Mouse (Mus musculus) urinary bladder, postnatal 14 days (tissue): ENCODE results near the gene Gm49721.
A peak's percentile ranks its signal among the peaks of the same experiment; 100 is the strongest.
"Not testable (repeated sequence)": the region's sequence is repeated elsewhere in the genome, so short reads cannot be mapped to it uniquely, and the experiment has no call there.

Experiments
- DNase-seq: peaks from one replicate; pipeline ENCODE4 v3.0.0; 2021; ENCODE audit warnings: low spot score

The Gm49721 gene

DNA sequence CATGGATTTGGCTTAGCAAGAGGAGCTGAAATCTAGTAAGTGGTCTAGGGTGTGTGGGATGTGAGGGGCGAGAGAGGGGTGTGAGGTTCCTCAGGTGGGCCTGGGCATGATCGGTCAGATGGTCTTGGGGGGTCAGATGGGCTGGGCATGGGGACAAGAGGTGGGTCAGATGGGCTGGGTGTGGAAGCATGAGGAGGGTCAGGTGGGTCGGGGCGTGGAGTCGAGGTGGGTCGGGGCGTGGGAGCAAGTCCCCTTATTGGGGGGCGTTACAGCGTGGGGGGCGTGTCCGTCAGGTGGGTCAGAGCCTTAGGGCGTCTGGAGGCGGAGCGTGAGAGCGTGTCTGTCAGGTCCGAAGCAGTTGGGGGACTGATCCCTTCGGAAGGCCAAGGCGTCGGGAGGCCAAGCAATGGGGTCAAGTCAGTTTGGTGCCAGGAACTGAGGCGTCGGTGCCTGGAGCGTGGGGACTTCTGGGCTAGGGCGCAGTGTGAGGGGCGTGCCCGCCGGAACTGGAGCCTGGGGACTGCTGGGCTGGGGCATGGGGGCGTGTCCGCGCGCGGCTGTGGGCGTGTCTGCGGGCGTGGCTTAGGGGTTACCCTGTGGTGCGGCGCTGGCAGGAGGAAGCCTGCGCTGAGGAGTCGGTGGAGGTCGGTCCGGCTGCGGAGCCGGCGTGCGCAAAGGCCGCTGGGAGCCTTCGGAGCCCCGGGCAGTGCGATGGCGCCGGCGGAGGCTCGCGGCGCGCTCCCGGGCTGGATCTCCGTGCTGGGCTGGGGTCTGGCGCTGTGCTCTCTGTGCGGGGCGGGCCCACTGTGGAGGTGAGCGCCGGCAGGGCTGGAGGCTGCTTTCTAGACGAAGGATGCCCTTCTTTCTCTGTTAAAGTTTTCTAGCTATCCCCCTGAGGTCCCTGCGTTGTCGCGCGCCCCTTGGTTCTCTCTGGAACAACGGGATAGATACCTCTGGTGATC, at the start of gene Gm49721:
Gm49721 (plus strand) TSS at position 618 of the 962 bp plus-strand sequence.
- peak; percentile 64 for DNase-seq

DNA sequence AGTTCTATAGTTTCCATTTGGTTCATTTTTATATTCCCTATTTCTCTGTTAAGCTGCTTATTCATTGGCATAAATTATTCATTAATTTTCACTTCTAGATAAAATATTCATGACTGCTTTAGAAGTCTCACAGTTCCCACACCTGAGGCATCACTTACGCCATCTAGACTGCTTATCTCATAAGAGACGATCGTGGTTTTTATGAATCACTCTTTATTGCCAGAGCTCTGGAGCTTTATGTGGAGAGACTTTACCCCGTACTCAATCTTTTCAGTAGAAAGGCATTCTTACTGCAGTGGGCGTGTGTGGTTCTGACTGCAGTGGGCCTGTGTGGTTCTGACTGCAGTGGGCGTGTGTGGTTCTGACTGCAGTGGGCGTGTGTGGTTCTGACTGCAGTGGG, 47.1 kb upstream of the Gm49721 start:
- DNase-seq = not testable (repeated sequence)

GRCm38 (mm10) chr17:6942560-6942959, 36.1 kb upstream of the Gm49721 start:
- DNase-seq = not testable (repeated sequence)

DNA sequence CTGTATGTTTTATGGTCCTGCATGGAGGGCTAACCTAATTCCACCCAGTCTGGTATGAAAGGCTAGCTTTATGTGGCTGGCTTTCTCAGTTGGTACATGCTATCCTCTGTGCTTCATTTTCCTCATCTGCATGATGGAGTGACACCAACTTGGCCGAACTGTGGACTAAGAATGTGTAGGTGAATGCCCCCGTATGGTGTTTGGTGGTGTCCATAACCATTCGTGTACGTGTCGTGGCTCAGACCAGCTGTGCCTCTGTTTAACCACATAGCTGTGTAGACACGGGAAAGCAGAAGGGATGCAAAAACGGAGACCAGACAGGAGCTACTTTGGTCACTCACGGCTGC, 31.1 kb upstream of the Gm49721 start:
- not testable (repeated sequence) for DNase-seq

GRCm38 (mm10) chr17:6947984-6948768, 30.5 kb upstream of the Gm49721 start, which contains the start of gene Rsph3b:
Rsph3b (minus strand) TSS chr17:6948682.
- peak; percentile 87 for DNase-seq

DNA sequence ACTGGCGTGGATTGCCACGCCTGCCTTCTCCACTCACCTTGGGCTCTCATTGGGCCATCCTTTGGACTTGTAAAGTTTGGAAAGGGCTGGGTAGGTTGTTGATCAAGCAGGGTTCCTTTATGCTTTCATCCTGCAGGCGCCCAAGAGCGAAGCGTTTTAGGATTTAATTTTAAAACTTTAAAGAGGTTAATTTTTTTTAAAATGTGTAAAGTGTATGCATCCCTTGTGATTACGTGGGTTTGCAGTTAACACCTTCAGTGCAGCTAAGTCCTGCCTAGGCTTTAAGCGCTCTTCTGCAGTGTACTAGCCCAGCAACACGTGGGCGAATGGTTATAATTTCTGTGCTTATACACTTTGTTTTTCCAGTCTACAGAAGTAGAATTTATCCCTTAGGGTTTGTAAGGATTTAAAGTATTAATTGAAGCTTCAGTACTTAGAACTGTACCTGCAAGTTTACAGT, 29.9 kb upstream of the Gm49721 start:
- not testable (repeated sequence) for DNase-seq

DNA sequence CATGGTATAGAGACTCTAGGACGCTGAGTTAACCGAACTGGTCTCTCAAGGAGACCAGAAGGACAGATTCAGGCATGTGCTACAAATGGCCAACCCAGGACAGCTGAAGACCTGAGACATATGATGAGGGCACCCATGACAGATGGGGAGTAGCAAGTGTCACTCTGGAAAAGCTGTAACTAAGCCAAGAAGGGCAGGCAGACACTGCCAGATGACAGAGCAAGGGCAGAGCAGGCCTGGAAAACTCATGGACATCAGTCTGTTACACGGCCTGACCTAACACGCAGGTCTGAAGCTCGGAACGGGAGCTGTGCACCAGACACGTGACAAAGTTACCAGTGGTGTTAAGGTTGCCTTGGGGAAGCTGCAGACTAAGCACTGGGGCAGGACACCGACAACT, 19.8 kb upstream of the Gm49721 start:
- not testable (repeated sequence) for DNase-seq

GRCm38 (mm10) chr17:6959543-6960259, 19.0 kb upstream of the Gm49721 start:
- not testable (repeated sequence) for DNase-seq

GRCm38 (mm10) chr17:6960349-6960748, 18.4 kb upstream of the Gm49721 start:
- not testable (repeated sequence) for DNase-seq

- DNase-seq = peak; percentile 22
Measured at GRCm38 (mm10) chr17:6960776-6961175, 17.9 kb upstream of the Gm49721 start, which contains the start of gene Tagap1. Tagap1 (minus strand) TSS chr17:6961156.

- DNase-seq = not testable (repeated sequence)
Measured at GRCm38 (mm10) chr17:6961181-6962000, 17.3 kb upstream of the Gm49721 start.

DNA sequence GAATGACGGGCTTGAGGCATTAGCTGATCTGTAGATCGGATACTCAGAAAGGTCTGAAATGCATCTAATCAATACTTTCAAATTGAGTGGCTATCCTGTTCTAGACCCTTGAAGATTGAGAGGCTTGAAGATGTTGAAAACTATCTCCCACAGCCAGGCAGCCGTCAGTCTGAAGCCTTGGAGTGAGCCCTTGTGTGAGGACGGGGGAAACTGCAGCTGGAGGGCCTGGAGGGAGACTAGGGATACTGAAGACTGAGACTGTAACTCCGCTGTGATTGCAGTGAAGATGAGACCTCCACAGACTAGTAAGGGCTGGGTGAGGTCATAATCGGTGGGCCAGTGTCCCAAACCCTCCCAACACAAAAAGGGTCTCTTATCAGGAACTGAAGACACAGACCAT, 16.4 kb upstream of the Gm49721 start:
- not testable (repeated sequence) for DNase-seq

DNA sequence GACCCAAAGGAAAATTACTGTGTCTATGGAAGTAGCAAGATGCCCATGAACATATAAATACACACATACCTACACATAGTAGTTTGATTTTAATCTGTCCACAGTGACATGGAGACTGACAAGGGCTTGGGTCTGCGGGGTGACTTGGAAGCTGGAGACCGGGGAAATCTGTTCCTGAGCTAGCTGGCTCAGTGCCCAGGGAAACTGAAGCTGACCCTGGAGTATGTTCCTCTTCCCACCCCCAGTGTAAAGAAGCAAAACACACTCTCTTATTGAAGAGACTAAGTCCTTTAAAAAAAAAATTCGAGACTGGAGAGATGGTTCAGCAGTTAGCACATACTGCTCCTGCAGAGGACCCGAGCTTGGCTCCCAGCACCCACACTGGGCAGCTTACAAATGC, 15.8 kb upstream of the Gm49721 start:
- not testable (repeated sequence) for DNase-seq

DNA sequence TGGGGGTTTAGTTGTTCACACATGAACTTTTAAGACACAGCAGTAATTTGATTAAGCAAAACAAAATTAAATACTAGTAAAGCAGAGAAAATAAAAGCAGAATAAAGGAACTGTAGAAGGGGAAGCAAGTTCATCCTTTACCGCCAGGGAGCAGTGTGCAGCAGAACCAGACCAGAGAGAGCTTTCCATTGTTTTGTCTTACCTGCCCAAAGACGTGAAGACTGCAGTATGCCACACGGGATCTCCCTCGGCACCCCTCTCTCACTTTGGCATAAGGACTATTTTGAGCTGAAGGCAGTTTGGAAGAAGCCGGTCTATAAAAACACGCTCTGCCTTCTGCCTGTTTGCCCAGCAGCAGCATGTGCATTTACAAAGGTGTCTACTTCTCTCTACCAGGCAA, 13.3 kb upstream of the Gm49721 start:
- DNase-seq = peak; percentile 23

DNA sequence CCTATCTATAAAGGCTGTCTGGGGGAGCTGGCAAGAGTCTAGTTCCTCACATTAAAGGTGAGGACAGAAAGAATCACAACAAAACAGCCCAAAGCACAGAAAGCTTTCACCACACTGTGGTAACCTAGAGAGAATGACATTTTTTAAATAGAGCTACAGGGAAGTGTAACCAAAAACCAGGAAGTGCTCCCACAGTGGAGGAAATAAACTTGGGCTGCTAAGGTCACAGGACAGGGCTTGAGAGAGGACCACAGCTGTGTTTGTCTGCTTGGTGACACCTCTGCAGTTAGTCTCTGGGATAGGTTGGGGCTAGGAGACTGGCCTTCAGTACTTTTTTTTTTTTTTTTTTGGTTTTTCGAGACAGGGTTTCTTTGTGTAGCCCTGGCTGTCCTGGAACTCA, 11.0 kb upstream of the Gm49721 start:
- not testable (repeated sequence) for DNase-seq

- not testable (repeated sequence) for DNase-seq
Measured at GRCm38 (mm10) chr17:6970334-6970733, 8.4 kb upstream of the Gm49721 start, which contains the start of gene Rnaset2b. Rnaset2b (plus strand) TSS chr17:6970634.

DNA sequence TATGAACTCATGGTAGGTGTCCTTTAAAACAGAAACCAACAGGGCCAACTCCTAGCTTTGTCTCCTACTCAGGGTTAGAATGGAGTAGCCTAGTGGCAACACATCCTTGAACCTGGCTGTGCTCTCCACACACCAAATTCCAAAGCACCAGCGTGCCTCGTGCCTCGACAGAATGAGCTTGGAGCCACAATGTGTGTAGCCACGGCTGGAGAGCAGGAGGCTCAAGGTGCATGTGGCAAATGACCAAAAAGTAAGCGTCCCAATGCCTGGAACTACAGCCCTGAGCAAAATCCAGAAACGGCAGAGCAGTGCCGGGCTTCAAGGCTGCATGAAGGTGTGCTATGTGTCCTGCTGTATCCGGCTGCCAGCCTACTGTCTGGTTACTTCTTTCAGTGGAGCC, 7.5 kb upstream of the Gm49721 start:
- not testable (repeated sequence) for DNase-seq

DNA sequence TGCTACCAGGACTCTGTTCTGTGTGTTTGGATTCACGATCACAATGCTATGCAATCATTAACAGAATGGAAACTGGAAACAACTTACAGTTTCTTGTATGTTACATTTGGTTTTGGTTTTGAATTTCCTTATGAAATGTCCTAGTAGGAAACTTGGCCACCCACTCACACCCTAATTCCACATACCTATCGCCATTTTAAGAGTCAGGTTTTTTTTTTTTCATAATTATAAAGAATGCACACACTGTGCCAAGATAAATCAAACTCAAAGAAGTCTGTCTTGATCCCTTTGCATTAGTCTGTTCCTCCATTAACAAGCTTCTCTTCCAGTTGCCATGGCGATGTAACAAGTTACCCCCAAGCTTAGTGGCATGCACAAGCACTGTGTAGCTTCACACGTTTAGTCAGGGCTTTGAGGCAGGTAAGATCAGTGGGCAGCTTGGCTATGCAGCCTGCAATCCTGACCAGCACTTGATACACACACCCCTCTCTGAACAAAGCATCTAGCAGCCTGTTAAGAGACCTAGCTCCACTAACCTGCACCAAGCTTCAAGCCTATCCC, 5.8 kb upstream of the Gm49721 start:
- DNase-seq = not testable (repeated sequence)

- not testable (repeated sequence) for DNase-seq
Measured at GRCm38 (mm10) chr17:6974985-6975384, 3.7 kb upstream of the Gm49721 start.

- DNase-seq = not testable (repeated sequence)
Measured at GRCm38 (mm10) chr17:6979380-6979779, 676 bp downstream of the Gm49721 start.
